Mouse (Mus musculus) ZHBTc4 (cell line): ENCODE measurements around the gene Ism2.

Source experiments
- DNase-seq: peaks from one replicate; pipeline ENCODE4 v3.0.0-alpha.2; 2011; ENCODE audit warnings: low read depth, low spot score

Gene Ism2

GRCm38 (mm10) chr12:87230379-87230895 lies 69.1 kb downstream of the Ism2 start:
- DNase-seq = no peak

GRCm38 (mm10) chr12:87229633-87230032 lies 69.9 kb downstream of the Ism2 start:
- DNase-seq = no peak
